Mouse (Mus musculus) kidney, adult 9 months (tissue): ENCODE measurements at regions not wholly inside any gene's neighbourhood (a gene's known extent, or its start where the extent isn't known, plus 50 kb on each side); places are given as distances from the start of the nearest gene placed in this dataset.

Experiments used
- DNase-seq: peaks from one replicate; pipeline ENCODE4 v3.0.0; 2022

DNA sequence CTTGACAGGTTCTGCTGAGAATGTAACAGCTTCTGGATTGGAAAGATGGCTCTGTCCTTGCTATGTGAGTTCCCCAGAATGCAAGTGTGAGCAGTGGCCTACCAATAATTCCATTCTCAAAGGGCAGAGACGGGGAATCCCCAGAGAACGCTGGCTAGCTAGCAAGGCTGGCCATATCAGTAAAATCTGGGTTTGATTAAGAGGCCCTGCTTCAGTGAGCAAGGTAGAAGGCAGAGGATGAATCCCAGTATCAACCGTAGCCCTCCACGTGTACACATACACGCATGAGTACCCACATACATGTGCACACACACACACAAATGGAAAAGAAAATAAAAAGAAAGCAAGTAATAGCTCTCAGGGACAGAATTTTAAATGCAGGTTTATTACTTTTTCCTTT lies 55.3 kb downstream of the Tril start:
- DNase-seq, result no peak

DNA sequence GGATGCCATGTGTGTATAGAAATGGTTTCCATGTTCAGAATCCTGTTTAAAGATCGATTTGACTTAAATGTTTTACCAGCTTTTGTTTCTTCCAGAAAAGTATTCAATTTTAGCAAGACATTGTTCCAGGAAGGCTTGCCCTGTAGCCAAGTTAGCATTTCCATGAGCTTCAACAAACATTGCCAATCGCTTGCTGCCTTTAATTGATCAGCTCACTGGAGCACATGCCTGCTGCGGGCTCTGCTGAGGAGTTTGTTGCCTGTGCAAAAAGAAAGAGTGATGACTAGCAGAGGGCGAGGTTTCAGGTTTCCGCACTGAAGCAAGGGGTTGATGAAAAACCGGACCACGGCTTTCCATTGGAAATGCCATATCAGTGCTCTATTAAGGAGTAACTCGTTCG lies 58.0 kb downstream of the Tril start:
- no peak for DNase-seq

DNA sequence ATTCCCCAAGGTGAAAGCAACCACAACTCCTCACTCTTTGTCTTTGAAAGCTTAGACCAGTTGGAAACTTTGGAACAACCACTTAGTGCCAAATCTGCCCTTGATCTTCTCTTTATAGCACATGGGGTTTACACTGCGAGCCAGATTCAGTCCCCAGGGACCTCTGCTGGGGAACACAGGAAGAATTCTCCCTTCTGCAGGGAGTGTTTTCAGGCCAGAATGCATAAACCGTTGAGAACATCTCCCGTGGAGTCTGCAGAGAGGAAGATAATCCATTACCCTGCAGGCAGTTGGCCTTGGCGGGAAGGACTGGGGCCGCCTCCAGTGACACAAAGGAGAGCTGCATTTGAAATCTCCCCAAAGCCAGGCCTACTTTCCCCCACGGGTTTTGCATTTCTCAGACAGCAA lies 60.0 kb downstream of the Tril start:
- peak; percentile 35 for DNase-seq

DNA sequence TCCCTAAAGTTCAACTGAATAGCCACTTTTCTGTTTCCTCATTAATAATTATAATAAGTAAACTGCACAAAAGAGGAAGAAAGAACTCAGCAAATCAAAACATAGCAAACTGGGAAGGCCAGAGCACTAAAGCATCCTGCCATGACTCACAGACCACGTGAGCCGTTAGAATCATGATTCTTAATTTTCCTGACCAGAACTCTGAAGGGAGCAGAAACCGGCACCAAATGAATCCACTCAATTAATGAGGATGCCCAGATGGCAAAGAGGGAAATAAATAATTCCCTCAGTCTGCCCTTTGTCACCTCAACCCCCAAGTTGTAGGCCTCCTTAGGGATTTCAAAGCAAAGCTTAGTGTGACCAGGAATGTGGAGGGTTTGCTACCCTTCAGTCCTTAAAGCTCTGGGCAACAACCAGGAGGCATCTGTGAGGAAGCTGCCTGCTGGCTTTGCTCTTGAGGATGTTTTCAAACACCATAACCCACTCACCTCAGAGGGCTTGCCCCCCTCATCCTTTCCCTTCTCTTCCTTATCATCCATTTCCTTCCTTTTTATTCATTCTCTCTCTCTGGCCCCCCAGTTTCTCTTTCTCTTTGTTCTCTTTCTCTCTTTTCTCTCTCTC lies 60.8 kb downstream of the Tril start:
- peak; percentile 8 for DNase-seq

DNA sequence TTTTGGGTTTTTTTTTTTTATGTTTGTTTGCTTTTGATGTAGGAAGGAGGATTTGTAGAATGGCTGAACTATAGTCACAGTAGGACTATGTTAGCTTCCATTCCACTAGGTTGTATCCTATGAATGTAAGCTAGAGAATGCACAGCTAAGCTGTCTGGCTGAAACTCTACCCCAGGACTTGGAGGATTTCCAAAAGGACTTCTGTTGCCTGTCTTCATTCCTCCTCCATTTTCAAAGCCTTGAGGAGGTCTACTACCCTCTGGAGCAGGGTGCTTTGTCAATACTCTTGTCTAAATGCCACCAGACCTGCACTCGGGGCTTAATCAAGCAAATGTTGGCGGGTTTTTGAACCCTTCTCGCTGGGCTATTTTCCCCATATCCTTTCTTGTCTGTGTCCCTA lies 66.3 kb downstream of the Tril start:
- no peak for DNase-seq

DNA sequence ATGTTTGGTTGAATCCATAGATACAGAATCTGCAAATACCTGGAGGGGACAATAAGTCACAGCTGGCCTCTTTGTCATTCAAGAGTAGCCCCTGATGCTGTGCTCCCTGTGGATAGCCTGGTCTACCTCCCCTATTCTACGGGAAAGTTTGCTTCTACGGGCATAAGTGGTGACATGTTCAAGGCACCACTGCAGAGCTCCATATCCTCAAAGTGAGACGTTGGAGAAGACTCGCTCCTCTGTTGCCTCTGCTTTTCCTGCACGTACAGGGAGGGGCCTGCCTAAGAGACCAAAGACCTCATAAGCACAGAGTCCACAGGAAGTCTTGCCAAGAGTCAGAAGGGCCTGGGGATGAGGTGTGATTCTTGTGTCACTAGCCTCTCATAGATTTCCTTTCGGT lies 70.1 kb downstream of the Tril start:
- DNase-seq, result no peak
